ENCODE assay signal across 9 mouse cellular contexts in genomic region chr1:131525101-131525585, GRCm38 (mm10). TPM values are rescaled to one million over a fixed set of nuclear protein-coding genes. Genes with fewer than 3 reads are reported as not detected.
DNase-seq lines count a peak whose midpoint lies in the region; ATAC-seq and TF ChIP-seq lines count a peak whose summit lies in the region.
"Had no signal": no experiment of that assay in that cellular context is flagged by ENCODE, and none has a peak within 500 bp of the region (broad histone marks: within the 10 kb centered on the region; RNA-seq: fewer than 3 reads in every experiment).

No protein-coding gene starts in this region.

- H3K27me3 ChIP-seq in intestine, embryonic 16.5 days (replicated peaks; ENCODE audit: control insufficient read depth, insufficient read depth, low read length) = no peaks in the 10 kb centered on the region
- H3K27me3 ChIP-seq in limb, embryonic 13.5 days = no peaks in the 10 kb centered on the region
- H3K27me3 ChIP-seq in stomach, postnatal 0 days (ENCODE audit: control insufficient read depth, insufficient read depth, low read length) = no peaks in the 10 kb centered on the region
- H3K27me3 ChIP-seq: Patski had no signal

- ATAC-seq in intestine, embryonic 16.5 days = no peak
- no peak for ATAC-seq in limb, embryonic 13.5 days (ENCODE audit: low FRiP score, low read depth)
- ATAC-seq in stomach, postnatal 0 days (ENCODE audit: low FRiP score, low TSS enrichment) = no peak
- ATAC-seq: Patski had no signal

- no peak for TF ChIP-seq CTCF in stomach, postnatal 0 days (IDR thresholded peaks at IDR 0.05; ENCODE audit: low read depth)

- 1% methylated on average over 26 of the region's 26 CpGs for WGBS in intestine, embryonic 16.5 days
- under 1% methylated on average over 26 of the region's 26 CpGs for WGBS in limb, embryonic 13.5 days
- 4% methylated on average over 26 of the region's 26 CpGs for WGBS in stomach, postnatal 0 days

- H3K4me1 ChIP-seq in intestine, embryonic 16.5 days (ENCODE audit: control insufficient read depth, insufficient read depth, low read length) = peaks cover 36% of the 10 kb centered on the region
- H3K4me1 ChIP-seq in limb, embryonic 13.5 days = peaks cover 62% of the 10 kb centered on the region
- peaks cover 4% of the 10 kb centered on the region; the same call in 1 of the 2 replicates for H3K4me1 ChIP-seq in stomach, postnatal 0 days (replicated peaks; ENCODE audit: control insufficient read depth, insufficient read depth)

- peak overlapping the region; percentile 87 for H3K9ac ChIP-seq in intestine, embryonic 16.5 days (ENCODE audit: low read depth, low read length)
- peak overlapping the region; percentile 88 for H3K9ac ChIP-seq in limb, embryonic 13.5 days
- peak overlapping the region; percentile 78 for H3K9ac ChIP-seq in stomach, postnatal 0 days (ENCODE audit: low read length)

- peak overlapping the region; percentile 94 for H3K4me2 ChIP-seq in intestine, embryonic 16.5 days (ENCODE audit: low read depth, low read length)
- peak overlapping the region; percentile 94 for H3K4me2 ChIP-seq in limb, embryonic 13.5 days (replicated peaks)
- H3K4me2 ChIP-seq in stomach, postnatal 0 days (replicated peaks; ENCODE audit: low read depth) = peak overlapping the region; percentile 98

- H3K36me3 ChIP-seq in intestine, embryonic 16.5 days (ENCODE audit: control insufficient read depth, insufficient read depth, low read length) = no peaks in the 10 kb centered on the region
- H3K36me3 ChIP-seq in limb, embryonic 13.5 days = no peaks in the 10 kb centered on the region
- H3K36me3 ChIP-seq in stomach, postnatal 0 days (ENCODE audit: control insufficient read depth, insufficient read depth, low read length) = no peaks in the 10 kb centered on the region

- no peak for TF ChIP-seq EP300 in stomach, postnatal 0 days (optimal IDR thresholded peaks at IDR 0.05)

- no peaks in the 10 kb centered on the region for H3K9me3 ChIP-seq in intestine, embryonic 16.5 days (ENCODE audit: control insufficient read depth, low read length)
- no peaks in the 10 kb centered on the region for H3K9me3 ChIP-seq in limb, embryonic 13.5 days
- H3K9me3 ChIP-seq in stomach, postnatal 0 days (ENCODE audit: control insufficient read depth, low read length) = no peaks in the 10 kb centered on the region

- peak; percentile 40 to 61 for DNase-seq in cerebellum, adult 18-20 months
- no peak for DNase-seq in cerebellum, adult 8-10 months
- peak; percentile 66 for DNase-seq in cerebellum, adult 9-10 months
- peak; percentile 48 for DNase-seq in gastrocnemius, postnatal 10 days
- DNase-seq in naive thymus-derived CD4-positive, alpha-beta T cell, adult 2 months (ENCODE audit: low read depth) = peak; percentile 45
- peak; percentile 44 for DNase-seq in stomach, postnatal 0 days (ENCODE audit: low spot score)

- no peak overlapping the region; the same call in 1 of the 2 replicates for H3K27ac ChIP-seq in intestine, embryonic 16.5 days (ENCODE audit: low read length)
- peak overlapping the region; percentile 97; the same call in 1 of the 2 replicates for H3K27ac ChIP-seq in limb, embryonic 13.5 days
- H3K27ac ChIP-seq in stomach, postnatal 0 days (replicated peaks) = peak overlapping the region; percentile 94

- peak overlapping the region; percentile 71 for H3K4me3 ChIP-seq in intestine, embryonic 16.5 days (ENCODE audit: low read length)
- peak overlapping the region; percentile 84 for H3K4me3 ChIP-seq in limb, embryonic 13.5 days
- H3K4me3 ChIP-seq in stomach, postnatal 0 days (ENCODE audit: low read depth, low read length) = peak overlapping the region; percentile 78

RNA-seq across cellular contexts. Expression of gene Srgap2, which starts 2.0 kb away (rescaled TPM):
- 10 to 100 TPM; 43.7 to 53.7 TPM for total RNA-seq in gastrocnemius, postnatal 10 days (2021)
- polyA plus RNA-seq in intestine, embryonic 16.5 days (2015; fragmentation: Nextera tagmentation; extraction: Ambion mirVana) = 7.8 TPM in 2 replicates
- polyA plus RNA-seq in limb, embryonic 13.5 days (2015; fragmentation: Nextera tagmentation; extraction: Ambion mirVana) = 16.6 and 16.9 TPM in 2 replicates
- 7.7 and 9.1 TPM in 2 replicates for polyA plus RNA-seq in stomach, postnatal 0 days (2015; fragmentation: Nextera tagmentation; extraction: Ambion mirVana)

RNA-seq across cellular contexts. Expression of gene Fam72a, which starts 2.6 kb away (rescaled TPM):
- 1 to 10 TPM; 1.0 to 1.4 TPM for total RNA-seq in gastrocnemius, postnatal 10 days (2021)
- 1.6 and 1.7 TPM in 2 replicates for polyA plus RNA-seq in intestine, embryonic 16.5 days (2015; fragmentation: Nextera tagmentation; extraction: Ambion mirVana)
- 2.5 and 2.8 TPM in 2 replicates for polyA plus RNA-seq in limb, embryonic 13.5 days (2015; fragmentation: Nextera tagmentation; extraction: Ambion mirVana)
- 1.3 and 1.5 TPM in 2 replicates for polyA plus RNA-seq in stomach, postnatal 0 days (2015; fragmentation: Nextera tagmentation; extraction: Ambion mirVana)
